Comparison of ENCODE assay signal across 20 mouse cellular contexts in genomic region chr14:54065466-54065865, GRCm38 (mm10).
DNase-seq lines count a peak whose midpoint lies in the region; ATAC-seq and TF ChIP-seq lines count a peak whose summit lies in the region.
"Had no signal": no experiment of that assay in that cellular context is flagged by ENCODE, and none has a peak within 500 bp of the region (broad histone marks: within the 10 kb centered on the region; RNA-seq: fewer than 3 reads in every experiment).

No protein-coding gene starts in this region.

- peak overlapping the region; percentile 5; the same call in 1 of the 2 replicates for H3K27ac ChIP-seq in gastrocnemius, adult 2 months
- peak overlapping the region; percentile 12; the same call in 1 of the 2 replicates for H3K27ac ChIP-seq in kidney, embryonic 16.5 days (ENCODE audit: low read length)
- no peak overlapping the region for H3K27ac ChIP-seq in thymus, adult 2 months (ENCODE audit: control insufficient read depth, insufficient read depth, low read length)
- H3K27ac ChIP-seq: embryonic facial prominence, embryonic 13.5 days; forebrain, embryonic 12.5 days; limb, embryonic 12.5 days had no signal

- no peaks in the 10 kb centered on the region for H3K27me3 ChIP-seq in kidney, embryonic 16.5 days (ENCODE audit: insufficient read depth, low read length)
- H3K27me3 ChIP-seq in thymus, adult 2 months (ENCODE audit: control insufficient read depth, insufficient read depth, low read length): no peaks in the 10 kb centered on the region

- peaks cover 8% of the 10 kb centered on the region; the same call in 1 of the 2 replicates for H3K4me1 ChIP-seq in kidney, embryonic 16.5 days (ENCODE audit: insufficient read depth, low read length)
- peaks cover 11% of the 10 kb centered on the region for H3K4me1 ChIP-seq in thymus, adult 2 months (replicated peaks; ENCODE audit: control insufficient read depth, insufficient read depth, low read length)
- H3K4me1 ChIP-seq: limb, embryonic 12.5 days had no signal

- intact Hi-C loops in gastrocnemius, adult 2 months (cut with DNase I): loop anchor here (10.0 kb wide), 1 partner anchor 159 kb away; no protein-coding TSS in a partner anchor

- no peak overlapping the region for H3K4me3 ChIP-seq in gastrocnemius, adult 2 months
- no peak overlapping the region for H3K4me3 ChIP-seq in kidney, embryonic 16.5 days (ENCODE audit: low read length)
- no peak overlapping the region for H3K4me3 ChIP-seq in thymus, adult 2 months (ENCODE audit: control insufficient read depth, insufficient read depth, low read length)
- H3K4me3 ChIP-seq: embryonic facial prominence, embryonic 13.5 days; erythroblast, embryonic 14.5 days; forebrain, embryonic 12.5 days; limb, embryonic 12.5 days; myocyte had no signal

- no peak for TF ChIP-seq CTCF in gastrocnemius, adult 2 months (IDR thresholded peaks at IDR 0.05)
- TF ChIP-seq CTCF in thymus, adult 2 months (IDR thresholded peaks at IDR 0.05; ENCODE audit: borderline replicate concordance, control insufficient read depth, extremely low read depth, insufficient read depth, low read length, poor library complexity): no peak

- H3K4me2 ChIP-seq in kidney, embryonic 16.5 days (replicated peaks; ENCODE audit: low read depth, low read length): no peak overlapping the region
- H3K4me2 ChIP-seq: embryonic facial prominence, embryonic 13.5 days; forebrain, embryonic 12.5 days; limb, embryonic 12.5 days had no signal

- DNase-seq in gastrocnemius, adult 2 months: no peak
- no peak for DNase-seq in gastrocnemius, postnatal 4 days (ENCODE audit: low spot score in 2 of 2)
- DNase-seq in kidney, postnatal 36 days: no peak
- peak; percentile 3 for DNase-seq in 3T3-L1 (ENCODE audit: low read depth, low spot score)
- DNase-seq in ZHBTc4 (ENCODE audit: low read depth, low spot score): peak; percentile 84
- no peak for DNase-seq in thymus, adult 2 months
- DNase-seq in right cerebral cortex, postnatal 36 days (ENCODE audit: low spot score in 2 of 2): no peak
- DNase-seq: adrenal gland, postnatal 10 days; cerebellum, adult 2 months; cerebellum, postnatal 36 days; embryo, embryonic 11 days; midbrain, embryonic 14.5 days; spleen, adult 18-20 months had no signal

- ATAC-seq in kidney, embryonic 16.5 days (ENCODE audit: low FRiP score, low TSS enrichment): no peak

- no peak overlapping the region for H3K9ac ChIP-seq in kidney, embryonic 16.5 days (replicated peaks; ENCODE audit: low read length)
- H3K9ac ChIP-seq: embryonic facial prominence, embryonic 13.5 days; forebrain, embryonic 12.5 days; limb, embryonic 12.5 days; lung, embryonic 14.5 days had no signal

- TF ChIP-seq POLR2A in thymus, adult 2 months (IDR thresholded peaks at IDR 0.05; ENCODE audit: control insufficient read depth, extremely low read depth, insufficient read depth, low read length, poor library complexity): no peak

- no peaks in the 10 kb centered on the region for H3K36me3 ChIP-seq in kidney, embryonic 16.5 days (ENCODE audit: insufficient read depth, low read length)
- H3K36me3 ChIP-seq in thymus, adult 2 months (ENCODE audit: control insufficient read depth, insufficient read depth, low read length): no peaks in the 10 kb centered on the region
- H3K36me3 ChIP-seq: embryonic facial prominence, embryonic 13.5 days; forebrain, embryonic 12.5 days; limb, embryonic 12.5 days had no signal

- no peaks in the 10 kb centered on the region for H3K9me3 ChIP-seq in kidney, embryonic 16.5 days (ENCODE audit: low read length)
- H3K9me3 ChIP-seq: embryonic facial prominence, embryonic 13.5 days; forebrain, embryonic 12.5 days; limb, embryonic 12.5 days had no signal

- WGBS in kidney, embryonic 16.5 days: 71% methylated on average over 4 of the region's 4 CpGs
- 46% methylated on average over 4 of the region's 4 CpGs for WGBS in thymus, adult 2 months

Comparison
In these comparisons a context has a peak if more than half of its experiments do, and no peak if none do; other contexts are left out.
1. DNase-seq: peak in 3T3-L1 (single experiment) and ZHBTc4 (single experiment); none in gastrocnemius, adult 2 months (single experiment), gastrocnemius, postnatal 4 days (0 of 2), kidney, postnatal 36 days (0 of 2), thymus, adult 2 months (single experiment) and right cerebral cortex, postnatal 36 days (0 of 2).